Mouse (Mus musculus): ENCODE measurements around the gene Tuba1c. TPM values are rescaled to one million over a fixed set of nuclear protein-coding genes. Genes with fewer than 3 reads are reported as not detected.
"Not testable (repeated sequence)": the region's sequence is repeated elsewhere in the genome, so short reads cannot be mapped to it uniquely, and the experiment has no call there.

The Tuba1c gene
- total RNA-seq, 2 experiments from 2014 or later = 5.4 to 9.9 TPM

GRCm38 (mm10) chr15:99055040-99055439, 25.3 kb downstream of the Tuba1c start, which contains the start of gene Prph:
Gene Prph (plus strand): TSS chr15:99055174.
- no peak for DNase-seq (ENCODE audit: low spot score)

GRCm38 (mm10) chr15:99055511-99055961, 25.8 kb downstream of the Tuba1c start:
- DNase-seq (ENCODE audit: low spot score) = no peak

GRCm38 (mm10) chr15:99056332-99056731, 26.6 kb downstream of the Tuba1c start:
- DNase-seq (ENCODE audit: low spot score) = no peak

- DNase-seq (ENCODE audit: low spot score) = no peak
Observed at GRCm38 (mm10) chr15:99065557-99066165, 36.0 kb downstream of the Tuba1c start.

GRCm38 (mm10) chr15:99071988-99072387, 42.3 kb downstream of the Tuba1c start:
- DNase-seq (ENCODE audit: low spot score) = no peak

GRCm38 (mm10) chr15:99074019-99074599, 44.4 kb downstream of the Tuba1c start, which contains the start of gene Troap:
Gene Troap (plus strand): TSS chr15:99074575.
- DNase-seq (ENCODE audit: low spot score) = no peak

GRCm38 (mm10) chr15:99074600-99075333, 45.1 kb downstream of the Tuba1c start:
- DNase-seq (ENCODE audit: low spot score) = peak; percentile 97

- not testable (repeated sequence) for DNase-seq (ENCODE audit: low spot score)
Observed at GRCm38 (mm10) chr15:99076011-99076410, 46.3 kb downstream of the Tuba1c start.

- no peak for DNase-seq (ENCODE audit: low spot score)
Observed at GRCm38 (mm10) chr15:99078181-99078910, 48.7 kb downstream of the Tuba1c start.

- DNase-seq (ENCODE audit: low spot score) = no peak
Observed at GRCm38 (mm10) chr15:99079804-99080203, 50.1 kb downstream of the Tuba1c start.

- DNase-seq (ENCODE audit: low spot score) = no peak
Observed at GRCm38 (mm10) chr15:99082322-99082721, 52.6 kb downstream of the Tuba1c start.

- DNase-seq (ENCODE audit: low spot score) = no peak
Observed at GRCm38 (mm10) chr15:99082840-99083239, 53.1 kb downstream of the Tuba1c start.

- no peak for DNase-seq (ENCODE audit: low spot score)
Observed at GRCm38 (mm10) chr15:99083258-99083657, 53.6 kb downstream of the Tuba1c start.

GRCm38 (mm10) chr15:99083867-99084557, 54.3 kb downstream of the Tuba1c start:
- no peak for DNase-seq (ENCODE audit: low spot score)

GRCm38 (mm10) chr15:99084618-99085017, 54.9 kb downstream of the Tuba1c start:
- no peak for DNase-seq (ENCODE audit: low spot score)

- no peak for DNase-seq (ENCODE audit: low spot score)
Observed at GRCm38 (mm10) chr15:99085997-99086396, 56.3 kb downstream of the Tuba1c start.

- DNase-seq (ENCODE audit: low spot score) = no peak
Observed at GRCm38 (mm10) chr15:99087253-99088075, 57.8 kb downstream of the Tuba1c start, which contains the start of gene C1ql4. Gene C1ql4 (minus strand): TSS chr15:99087817.

Data from gastrocnemius, adult 18-20 months (tissue).